Mouse (Mus musculus) stomach, embryonic 14.5 days (tissue): ENCODE results near the gene Gimap9. TPM values are rescaled to one million over a fixed set of nuclear protein-coding genes. Genes with fewer than 3 reads are reported as not detected.

ENCODE experiments used
- ATAC-seq: fragments of 200-750 bp; cut with Nextera tagmentation; 2 replicates; pipeline ENCODE4 v1.8.0; 2017; ENCODE audit warnings: low read depth, moderate TSS enrichment; ENCODE audit not compliant: insufficient number of reproducible peaks, insufficient read depth, low FRiP score
- H3K27ac ChIP-seq: fragments of 300-500 bp; sonication (generic); 2 replicates; pipeline ENCODE4 v1.5.1; 2014; ENCODE audit warnings: mild to moderate bottlenecking, low read length, moderate library complexity, mixed read lengths
- H3K27me3 ChIP-seq: fragments of 300-500 bp; sonication (generic); 2 replicates; pipeline ENCODE4 v1.6.1; 2014; ENCODE audit warnings: low read length, control low read depth, mixed read lengths; ENCODE audit not compliant: control insufficient read depth, insufficient read depth
- H3K36me3 ChIP-seq: fragments of 300-500 bp; sonication (generic); 2 replicates; pipeline ENCODE4 v1.6.1; 2014; ENCODE audit warnings: mild to moderate bottlenecking, control low read depth, low read length, moderate library complexity, mixed read lengths; ENCODE audit not compliant: control insufficient read depth, insufficient read depth
- H3K4me1 ChIP-seq: fragments of 300-500 bp; sonication (generic); 2 replicates; pipeline ENCODE4 v1.6.1; 2014; ENCODE audit warnings: low read length, control low read depth, mixed read lengths; ENCODE audit not compliant: control insufficient read depth, insufficient read depth
- H3K4me2 ChIP-seq: fragments of 300-500 bp; sonication (generic); replicated peaks from 2 replicates; pipeline ENCODE4 v1.6.1; 2014; ENCODE audit warnings: low read depth, low read length, control low read depth
- H3K4me3 ChIP-seq: fragments of 300-500 bp; sonication (generic); 2 replicates; pipeline ENCODE4 v1.5.1; 2014; ENCODE audit warnings: low read depth, low read length, control low read depth
- H3K9ac ChIP-seq: fragments of 300-500 bp; sonication (generic); replicated peaks from 2 replicates; pipeline ENCODE4 v1.6.1; 2014; ENCODE audit warnings: low read depth, mild to moderate bottlenecking, control low read depth, low read length, moderate library complexity, mixed read lengths
- H3K9me3 ChIP-seq: fragments of 300-500 bp; sonication (generic); 2 replicates; pipeline ENCODE4 v1.6.1; 2016; ENCODE audit warnings: low read depth, low read length, control low read depth; ENCODE audit not compliant: control insufficient read depth
- WGBS: fragments of 180-500 bp; shearing (Covaris S2); extraction: QIAGEN DNeasy Blood & Tissue Kit; methylation state at CpG from one replicate; pipeline ENCODE4 v1.1.7; 2014; 5-methylcytosine and 5-hydroxymethylcytosine counted together
- polyA plus RNA-seq: library from polyadenylated mRNA; unstranded; fragments of >200 nt; fragmentation: Nextera tagmentation; extraction: Ambion mirVana; gene quantifications from 2 replicates; pipeline ENCODE4 v1.2.1, GENCODE M21; 2014

Gimap9 gene
- polyA plus RNA-seq, 1 experiment from 2014 or later = 6.7 TPM

- H3K4me3 ChIP-seq = no peak overlapping the region
- H3K36me3 ChIP-seq = no peaks in the 10 kb centered on the region
- 82% methylated on average over 7 of the region's 7 CpGs for WGBS
- ATAC-seq = no peak
- no peaks in the 10 kb centered on the region for H3K9me3 ChIP-seq
- no peak overlapping the region for H3K9ac ChIP-seq
- H3K27ac ChIP-seq = no peak overlapping the region
- no peak overlapping the region for H3K4me2 ChIP-seq
- no peaks in the 10 kb centered on the region for H3K4me1 ChIP-seq
- H3K27me3 ChIP-seq = no peaks in the 10 kb centered on the region
Measured at GRCm38 (mm10) chr6:48702146-48702545, 26.2 kb downstream of the Gimap9 start.

GRCm38 (mm10) chr6:48702601-48703000, 26.7 kb downstream of the Gimap9 start:
- H3K9ac ChIP-seq = no peak overlapping the region
- H3K27me3 ChIP-seq = no peaks in the 10 kb centered on the region
- H3K27ac ChIP-seq = no peak overlapping the region
- no peak for ATAC-seq
- no peak overlapping the region for H3K4me2 ChIP-seq
- no peaks in the 10 kb centered on the region for H3K4me1 ChIP-seq
- no peaks in the 10 kb centered on the region for H3K9me3 ChIP-seq
- WGBS = 71% methylated on average over 5 of the region's 5 CpGs
- H3K36me3 ChIP-seq = no peaks in the 10 kb centered on the region
- H3K4me3 ChIP-seq = no peak overlapping the region

GRCm38 (mm10) chr6:48704146-48704545, 28.2 kb downstream of the Gimap9 start:
- Histone ChIP-seq H3K4me3 (no peak overlapping the region), H3K27ac (no peak overlapping the region), H3K9me3 (no peaks in the 10 kb centered on the region), H3K9ac (no peak overlapping the region), H3K4me2 (no peak overlapping the region), H3K4me1 (no peaks in the 10 kb centered on the region), H3K27me3 (no peaks in the 10 kb centered on the region), H3K36me3 (no peaks in the 10 kb centered on the region)
- no peak for ATAC-seq

- Histone ChIP-seq H3K27me3 (no peaks in the 10 kb centered on the region), H3K9ac (no peak overlapping the region; the same call in 1 of the 2 replicates), H3K4me1 (no peaks in the 10 kb centered on the region), H3K27ac (no peak overlapping the region), H3K4me3 (no peak overlapping the region), H3K9me3 (no peaks in the 10 kb centered on the region), H3K36me3 (no peaks in the 10 kb centered on the region), H3K4me2 (no peak overlapping the region; the same call in 1 of the 2 replicates)
- 54% methylated on average over 3 of the region's 3 CpGs for WGBS
- ATAC-seq = no peak
Measured at GRCm38 (mm10) chr6:48706130-48706529, 30.2 kb downstream of the Gimap9 start.

GRCm38 (mm10) chr6:48718455-48718854, 42.5 kb downstream of the Gimap9 start, which contains the start of the genes Gm28053 and Gimap7:
Gene Gm28053, plus strand, starts transcription at chr6:48718607.
Gene Gimap7, plus strand, starts transcription at chr6:48718621.
- H3K27ac ChIP-seq = no peak within 1 kb of the TSS
- H3K9me3 ChIP-seq = no peaks in the 10 kb centered on the region
- no peaks in the 10 kb centered on the region for H3K36me3 ChIP-seq
- no peak for ATAC-seq
- H3K4me3 ChIP-seq = no peak within 1 kb of the TSS
- no peaks in the 10 kb centered on the region for H3K27me3 ChIP-seq
- no peaks in the 10 kb centered on the region for H3K4me1 ChIP-seq
- no peak within 1 kb of the TSS for H3K4me2 ChIP-seq
- WGBS = 50% methylated on average over 2 of the region's 2 CpGs
- no peak within 1 kb of the TSS for H3K9ac ChIP-seq

- Histone ChIP-seq H3K27me3 (no peaks in the 10 kb centered on the region), H3K36me3 (no peaks in the 10 kb centered on the region), H3K4me1 (0 out of 2 replicates have a peak, but pooled peaks cover 2% of the 10 kb centered on the region), H3K27ac (no peak overlapping the region), H3K4me3 (no peak overlapping the region), H3K4me2 (no peak overlapping the region), H3K9me3 (no peaks in the 10 kb centered on the region), H3K9ac (no peak overlapping the region)
- 80% methylated on average over 4 of the region's 4 CpGs for WGBS
- no peak for ATAC-seq
Measured at GRCm38 (mm10) chr6:48720326-48720725, 44.4 kb downstream of the Gimap9 start.

- H3K27ac ChIP-seq = no peak overlapping the region
- ATAC-seq = no peak
- no peaks in the 10 kb centered on the region for H3K27me3 ChIP-seq
- H3K9me3 ChIP-seq = no peaks in the 10 kb centered on the region
- WGBS = 86% methylated on average over 8 of the region's 8 CpGs
- no peak overlapping the region for H3K9ac ChIP-seq
- 0 out of 2 replicates have a peak, but pooled peaks cover 9% of the 10 kb centered on the region for H3K4me1 ChIP-seq
- H3K4me2 ChIP-seq = no peak overlapping the region
- H3K4me3 ChIP-seq = no peak overlapping the region
- no peaks in the 10 kb centered on the region for H3K36me3 ChIP-seq
Measured at GRCm38 (mm10) chr6:48723468-48723867, 47.5 kb downstream of the Gimap9 start.

- Histone ChIP-seq H3K4me3 (no peak overlapping the region), H3K36me3 (no peaks in the 10 kb centered on the region), H3K27ac (no peak overlapping the region), H3K4me2 (no peak overlapping the region), H3K9ac (no peak overlapping the region), H3K4me1 (0 out of 2 replicates have a peak, but pooled peaks cover 9% of the 10 kb centered on the region), H3K27me3 (no peaks in the 10 kb centered on the region), H3K9me3 (no peaks in the 10 kb centered on the region)
- peak; percentile 61; the same call in 1 of the 2 replicates for ATAC-seq
- 0% methylated on average over 1 of the region's 1 CpGs for WGBS
Measured at GRCm38 (mm10) chr6:48725476-48725875, 49.5 kb downstream of the Gimap9 start.

- H3K9me3 ChIP-seq = no peaks in the 10 kb centered on the region
- 86% methylated on average over 5 of the region's 5 CpGs for WGBS
- no peak for ATAC-seq
- H3K4me3 ChIP-seq = no peak overlapping the region
- no peak overlapping the region for H3K27ac ChIP-seq
- 0 out of 2 replicates have a peak, but pooled peaks cover 9% of the 10 kb centered on the region for H3K4me1 ChIP-seq
- no peaks in the 10 kb centered on the region for H3K36me3 ChIP-seq
- no peak overlapping the region for H3K4me2 ChIP-seq
- no peak overlapping the region for H3K9ac ChIP-seq
- no peaks in the 10 kb centered on the region for H3K27me3 ChIP-seq
Measured at GRCm38 (mm10) chr6:48727761-48728160, 51.8 kb downstream of the Gimap9 start.
